Mouse (Mus musculus) liver, adult 2 months (tissue): ENCODE measurements around the gene Tmem211. TPM values are rescaled to one million over a fixed set of nuclear protein-coding genes. Genes with fewer than 3 reads are reported as not detected.

Experiments used
- DNase-seq: peaks from one replicate; pipeline ENCODE4 v3.0.0-alpha.2; 2011; ENCODE audit warnings: low read depth, low spot score; ENCODE audit errors: extremely low read depth
- H3K27ac ChIP-seq: fragments of 200-500 bp; replicated peaks from 2 replicates; pipeline ENCODE4 v1.5.1; 2012; ENCODE audit warnings: low read depth, mild to moderate bottlenecking, control low read depth, inconsistent platforms, low read length; ENCODE audit not compliant: insufficient read depth
- H3K27me3 ChIP-seq: fragments of 200-500 bp; 2 replicates; pipeline ENCODE4 v1.6.1; 2012; ENCODE audit warnings: mild to moderate bottlenecking, moderate library complexity, low read length, inconsistent platforms; ENCODE audit not compliant: control insufficient read depth, insufficient read depth
- H3K36me3 ChIP-seq: fragments of 200-500 bp; 2 replicates; pipeline ENCODE4 v1.6.1; 2012; ENCODE audit warnings: low read length, inconsistent platforms; ENCODE audit not compliant: control insufficient read depth, insufficient read depth
- H3K4me1 ChIP-seq: fragments of 200-500 bp; 2 replicates; pipeline ENCODE4 v1.6.1; 2011; ENCODE audit warnings: low read length; ENCODE audit not compliant: control insufficient read depth, insufficient read depth
- H3K4me3 ChIP-seq: fragments of 200-500 bp; 2 replicates; pipeline ENCODE4 v1.5.1; 2011; ENCODE audit warnings: low read depth, mild to moderate bottlenecking, control low read depth, low read length, moderate library complexity; ENCODE audit not compliant: insufficient read depth
- H3K79me2 ChIP-seq: fragments of 200-500 bp; 2 replicates; pipeline ENCODE4 v1.6.1; 2012; ENCODE audit warnings: inconsistent platforms, mild to moderate bottlenecking, low read length, moderate library complexity; ENCODE audit not compliant: control insufficient read depth, insufficient read depth
- H3K9ac ChIP-seq: fragments of 200-500 bp; 2 replicates; pipeline ENCODE4 v1.6.1; 2012; ENCODE audit warnings: low read depth, mild to moderate bottlenecking, control low read depth, inconsistent platforms, low read length
- CTCF ChIP-seq: fragments of 200-500 bp; IDR thresholded peaks from 2 replicates; pipeline ENCODE4 v1.5.1; 2011; ENCODE audit warnings: low read depth, low read length, control low read depth
- POLR2A ChIP-seq: fragments of 200-500 bp; IDR thresholded peaks from 2 replicates; pipeline ENCODE4 v1.6.1; 2011; ENCODE audit warnings: low read length, control low read depth; ENCODE audit not compliant: insufficient read depth; ENCODE audit errors: extremely low read depth
- WGBS: fragments of 180-500 bp; shearing (Covaris S2); methylation state at CpG from one replicate; pipeline ENCODE4 v1.1.7; 2018; 5-methylcytosine and 5-hydroxymethylcytosine counted together
- polyA plus RNA-seq: library from polyadenylated mRNA; depleted of rRNA; stranded (reverse); fragments of >200 nt; gene quantifications from 2 replicates; pipeline ENCODE4 v1.2.3, GENCODE M21; 2012
- total RNA-seq: library from RNA; depleted of rRNA; stranded (reverse); fragments of >200 nt; gene quantifications from 2 replicates; pipeline ENCODE4 v1.2.3, GENCODE M21; 2014

Tmem211 gene
- total and polyA plus RNA-seq, 2 experiments, result not detected

GRCm38 (mm10) chr5:113225686-113226435 lies 848 bp upstream of the Tmem211 start:
- no peaks in the 10 kb centered on the region for H3K4me1 ChIP-seq
- H3K9ac ChIP-seq, result no peak overlapping the region
- no peaks in the 10 kb centered on the region for H3K79me2 ChIP-seq
- 57% methylated on average over 25 of the region's 25 CpGs for WGBS
- H3K36me3 ChIP-seq, result no peaks in the 10 kb centered on the region
- no peak for DNase-seq
- no peak for TF ChIP-seq POLR2A
- H3K27ac ChIP-seq, result no peak overlapping the region
- H3K27me3 ChIP-seq, result no peaks in the 10 kb centered on the region
- no peak overlapping the region for H3K4me3 ChIP-seq

GRCm38 (mm10) chr5:113230196-113230595 lies 3.5 kb downstream of the Tmem211 start:
- Histone ChIP-seq H3K27me3 (no peaks in the 10 kb centered on the region), H3K4me3 (no peak overlapping the region), H3K27ac (no peak overlapping the region), H3K9ac (no peak overlapping the region), H3K36me3 (no peaks in the 10 kb centered on the region), H3K4me1 (no peaks in the 10 kb centered on the region), H3K79me2 (no peaks in the 10 kb centered on the region)
- TF ChIP-seq POLR2A (no peak), CTCF (no peak)
- DNase-seq, result no peak
- WGBS, result 89% methylated on average over 5 of the region's 5 CpGs

GRCm38 (mm10) chr5:113249263-113249930 lies 22.7 kb downstream of the Tmem211 start:
- H3K9ac ChIP-seq, result no peak overlapping the region
- no peaks in the 10 kb centered on the region for H3K79me2 ChIP-seq
- H3K4me1 ChIP-seq, result no peaks in the 10 kb centered on the region
- H3K4me3 ChIP-seq, result no peak overlapping the region
- no peaks in the 10 kb centered on the region for H3K36me3 ChIP-seq
- WGBS, result 84% methylated on average over 8 of the region's 8 CpGs
- H3K27ac ChIP-seq, result no peak overlapping the region
- no peak for DNase-seq
- no peak for TF ChIP-seq POLR2A
- no peak for TF ChIP-seq CTCF
- H3K27me3 ChIP-seq, result no peaks in the 10 kb centered on the region

- Histone ChIP-seq H3K27ac (no peak overlapping the region), H3K27me3 (no peaks in the 10 kb centered on the region), H3K79me2 (no peaks in the 10 kb centered on the region), H3K4me1 (no peaks in the 10 kb centered on the region), H3K36me3 (no peaks in the 10 kb centered on the region), H3K9ac (no peak overlapping the region), H3K4me3 (no peak overlapping the region)
- no peak for DNase-seq
- 93% methylated on average over 11 of the region's 11 CpGs for WGBS
- TF ChIP-seq POLR2A, result no peak
- TF ChIP-seq CTCF, result no peak
Measured at GRCm38 (mm10) chr5:113250806-113251205, 24.1 kb downstream of the Tmem211 start.

- Histone ChIP-seq H3K27me3 (no peaks in the 10 kb centered on the region), H3K4me1 (no peaks in the 10 kb centered on the region), H3K27ac (no peak overlapping the region), H3K4me3 (no peak overlapping the region), H3K36me3 (no peaks in the 10 kb centered on the region), H3K9ac (no peak overlapping the region), H3K79me2 (no peaks in the 10 kb centered on the region)
- no peak for TF ChIP-seq CTCF
- no peak for TF ChIP-seq POLR2A
- DNase-seq, result no peak
- 92% methylated on average over 8 of the region's 8 CpGs for WGBS
Measured at GRCm38 (mm10) chr5:113265637-113266036, 38.9 kb downstream of the Tmem211 start.

- Histone ChIP-seq H3K36me3 (no peaks in the 10 kb centered on the region), H3K9ac (no peak overlapping the region), H3K27ac (no peak overlapping the region), H3K79me2 (no peaks in the 10 kb centered on the region), H3K4me1 (no peaks in the 10 kb centered on the region), H3K27me3 (no peaks in the 10 kb centered on the region), H3K4me3 (no peak overlapping the region)
- no peak for TF ChIP-seq POLR2A
- TF ChIP-seq CTCF, result no peak
- DNase-seq, result no peak
Measured at GRCm38 (mm10) chr5:113268246-113268645, 41.5 kb downstream of the Tmem211 start.
